Mouse (Mus musculus): ENCODE results near the gene Gm20772.
"Not testable (repeated sequence)": the region's sequence is repeated elsewhere in the genome, so short reads cannot be mapped to it uniquely, and the experiment has no call there.

Gm20772 gene

GRCm38 (mm10) chrY:17874441-17874840 lies at the start of gene Gm20772, which contains the start of gene Gm20831:
Gene Gm20772, plus strand, starts transcription at chrY:17874741.
Gene Gm20831, plus strand, starts transcription at chrY:17874741.
- DNase-seq: not testable (repeated sequence)

- not testable (repeated sequence) for DNase-seq
These were observed 28.4 kb upstream of the Gm20772 start, which contains the start of gene Gm21904 for GRCm38 (mm10) chrY:17846166-17846565. Gene Gm21904, minus strand, starts transcription at chrY:17846266.

Measured in right cerebral cortex, postnatal 14 days (tissue).